Mouse (Mus musculus): ENCODE data around the gene Tbxa2r. TPM values are rescaled to one million over a fixed set of nuclear protein-coding genes. Genes with fewer than 3 reads are reported as not detected.

Tbxa2r gene
- polyA plus RNA-seq, 2 experiments, result 1.9 to 2.4 TPM

- 37% methylated on average over 10 of the region's 10 CpGs for WGBS (ENCODE audit: insufficient replicate concordance)
Measured at GRCm38 (mm10) chr10:81303258-81303657, 25.3 kb upstream of the Tbxa2r start.

GRCm38 (mm10) chr10:81303761-81304160 is 24.8 kb upstream of the Tbxa2r start:
- TF ChIP-seq EP300 (IDR thresholded peaks at IDR 0.05; ENCODE audit: low read depth) (no peak), CTCF (IDR thresholded peaks at IDR 0.05; ENCODE audit: low read depth) (no peak)
- Histone ChIP-seq H3K27ac (no peak overlapping the region), H3K27me3 (ENCODE audit: control insufficient read depth, insufficient read depth, low read length) (no peaks in the 10 kb centered on the region), H3K36me3 (replicated peaks; ENCODE audit: control insufficient read depth, insufficient read depth, low read depth) (peaks cover 6% of the 10 kb centered on the region; the same call in 1 of the 2 replicates), H3K9me3 (ENCODE audit: control insufficient read depth, low read length) (no peaks in the 10 kb centered on the region), H3K9ac (replicated peaks) (no peak overlapping the region), H3K4me3 (ENCODE audit: insufficient read depth in 1 of 2, low read depth in 2 of 2, low read length in 2 of 2) (no peak overlapping the region), H3K4me1 (replicated peaks; ENCODE audit: control insufficient read depth in 2 of 2, insufficient read depth in 2 of 2, low read length in 1 of 2) (peaks cover 19 to 40% of the 10 kb centered on the region in 2 experiments), H3K4me2 (ENCODE audit: low read depth) (peak overlapping the region; percentile 52; the same call in 1 of the 2 replicates)
- ATAC-seq (ENCODE audit: insufficient read depth) (no peak), DNase-seq (ENCODE audit: low read depth in 3 of 3, low spot score in 3 of 3) (no peak)
- 32% methylated on average over 7 of the region's 7 CpGs for WGBS (ENCODE audit: insufficient replicate concordance)

More at GRCm38 (mm10) chr10:81303258-81303657, 25.3 kb upstream of the Tbxa2r start:
- no peak overlapping the region for H3K4me3 ChIP-seq (ENCODE audit: insufficient read depth in 1 of 2, low read depth in 2 of 2, low read length in 2 of 2)
- DNase-seq (ENCODE audit: low read depth in 3 of 3, low spot score in 3 of 3), result no peak
- H3K27me3 ChIP-seq (ENCODE audit: control insufficient read depth, insufficient read depth, low read length), result no peaks in the 10 kb centered on the region
- H3K9me3 ChIP-seq (ENCODE audit: control insufficient read depth, low read length), result no peaks in the 10 kb centered on the region
- peak overlapping the region; percentile 52 for H3K4me2 ChIP-seq (ENCODE audit: low read depth)
- H3K9ac ChIP-seq (replicated peaks), result peak overlapping the region; percentile 35
- peaks cover 6% of the 10 kb centered on the region; the same call in 1 of the 2 replicates for H3K36me3 ChIP-seq (replicated peaks; ENCODE audit: control insufficient read depth, insufficient read depth, low read depth)
- H3K4me1 ChIP-seq (replicated peaks; ENCODE audit: control insufficient read depth in 2 of 2, insufficient read depth in 2 of 2, low read length in 1 of 2), result peaks cover 19 to 45% of the 10 kb centered on the region in 2 experiments
- H3K27ac ChIP-seq, result no peak overlapping the region
- no peak for TF ChIP-seq EP300 (IDR thresholded peaks at IDR 0.05; ENCODE audit: low read depth)
- TF ChIP-seq CTCF (IDR thresholded peaks at IDR 0.05; ENCODE audit: low read depth), result no peak
- ATAC-seq (ENCODE audit: insufficient read depth), result no peak

GRCm38 (mm10) chr10:81304597-81305238 is 23.8 kb upstream of the Tbxa2r start:
- DNase-seq (ENCODE audit: low read depth in 3 of 3, low spot score in 3 of 3), result no peak
- ATAC-seq (ENCODE audit: insufficient read depth), result peak; percentile 29; the same call in 1 of the 2 replicates
- no peak overlapping the region for H3K27ac ChIP-seq
- no peak overlapping the region for H3K4me3 ChIP-seq (ENCODE audit: insufficient read depth in 1 of 2, low read depth in 2 of 2, low read length in 2 of 2)
- no peaks in the 10 kb centered on the region for H3K9me3 ChIP-seq (ENCODE audit: control insufficient read depth, low read length)
- TF ChIP-seq EP300 (IDR thresholded peaks at IDR 0.05; ENCODE audit: low read depth), result no peak
- peak; percentile 96 for TF ChIP-seq CTCF (IDR thresholded peaks at IDR 0.05; ENCODE audit: low read depth)
- H3K4me2 ChIP-seq (ENCODE audit: low read depth), result no peak overlapping the region
- 22% methylated on average over 8 of the region's 9 CpGs for whole genome bisulfite sequencing (ENCODE audit: insufficient replicate concordance)
- peaks cover 6% of the 10 kb centered on the region; the same call in 1 of the 2 replicates for H3K36me3 ChIP-seq (replicated peaks; ENCODE audit: control insufficient read depth, insufficient read depth, low read depth)
- H3K4me1 ChIP-seq (replicated peaks; ENCODE audit: control insufficient read depth in 2 of 2, insufficient read depth in 2 of 2, low read length in 1 of 2), result peaks cover 19 to 32% of the 10 kb centered on the region in 2 experiments
- no peak overlapping the region for H3K9ac ChIP-seq (replicated peaks)
- no peaks in the 10 kb centered on the region for H3K27me3 ChIP-seq (ENCODE audit: control insufficient read depth, insufficient read depth, low read length)

- peaks cover 9% of the 10 kb centered on the region for H3K36me3 ChIP-seq (replicated peaks; ENCODE audit: control insufficient read depth, insufficient read depth, low read depth)
- H3K4me1 ChIP-seq (replicated peaks; ENCODE audit: control insufficient read depth in 2 of 2, insufficient read depth in 2 of 2, low read length in 1 of 2), result peaks cover 19 to 25% of the 10 kb centered on the region in 2 experiments
- H3K9ac ChIP-seq (replicated peaks), result no peak overlapping the region
- H3K4me3 ChIP-seq (ENCODE audit: insufficient read depth in 1 of 2, low read depth in 2 of 2, low read length in 2 of 2), result no peak overlapping the region
- no peak overlapping the region for H3K27ac ChIP-seq
- H3K27me3 ChIP-seq (ENCODE audit: control insufficient read depth, insufficient read depth, low read length), result no peaks in the 10 kb centered on the region
- no peaks in the 10 kb centered on the region for H3K9me3 ChIP-seq (ENCODE audit: control insufficient read depth, low read length)
- DNase-seq (ENCODE audit: low read depth in 3 of 3, low spot score in 3 of 3) (no peak), ATAC-seq (ENCODE audit: insufficient read depth) (no peak)
- TF ChIP-seq CTCF (IDR thresholded peaks at IDR 0.05; ENCODE audit: low read depth) (no peak), EP300 (IDR thresholded peaks at IDR 0.05; ENCODE audit: low read depth) (no peak)
- no peak overlapping the region for H3K4me2 ChIP-seq (ENCODE audit: low read depth)
- WGBS (ENCODE audit: insufficient replicate concordance), result 85% methylated on average over 14 of the region's 14 CpGs
Measured at GRCm38 (mm10) chr10:81305663-81306062, 22.9 kb upstream of the Tbxa2r start.

GRCm38 (mm10) chr10:81306173-81306668 is 22.3 kb upstream of the Tbxa2r start:
- H3K4me2 ChIP-seq (ENCODE audit: low read depth), result no peak overlapping the region
- 85% methylated on average over 12 of the region's 12 CpGs for WGBS (ENCODE audit: insufficient replicate concordance)
- TF ChIP-seq EP300 (IDR thresholded peaks at IDR 0.05; ENCODE audit: low read depth), result no peak
- no peak for TF ChIP-seq CTCF (IDR thresholded peaks at IDR 0.05; ENCODE audit: low read depth)
- H3K9ac ChIP-seq (replicated peaks), result no peak overlapping the region
- H3K9me3 ChIP-seq (ENCODE audit: control insufficient read depth, low read length), result no peaks in the 10 kb centered on the region
- DNase-seq (ENCODE audit: low read depth in 3 of 3, low spot score in 3 of 3) (no peak), ATAC-seq (ENCODE audit: insufficient read depth) (no peak)
- H3K4me1 ChIP-seq (replicated peaks; ENCODE audit: control insufficient read depth in 2 of 2, insufficient read depth in 2 of 2, low read length in 1 of 2), result peaks cover 19 to 24% of the 10 kb centered on the region in 2 experiments
- no peaks in the 10 kb centered on the region for H3K27me3 ChIP-seq (ENCODE audit: control insufficient read depth, insufficient read depth, low read length)
- H3K27ac ChIP-seq, result no peak overlapping the region
- H3K36me3 ChIP-seq (replicated peaks; ENCODE audit: control insufficient read depth, insufficient read depth, low read depth), result peaks cover 10% of the 10 kb centered on the region
- no peak overlapping the region for H3K4me3 ChIP-seq (ENCODE audit: insufficient read depth in 1 of 2, low read depth in 2 of 2, low read length in 2 of 2)
